Comparison of ENCODE assay signal across 12 mouse cellular contexts in genomic region chr15:86082551-86082961, GRCm38 (mm10). TPM values are rescaled to one million over a fixed set of nuclear protein-coding genes. Genes with fewer than 3 reads are reported as not detected.
A peak's percentile ranks its signal among the peaks of the same experiment; 100 is the strongest.
DNase-seq lines count a peak whose midpoint lies in the region; ATAC-seq lines count a peak whose summit lies in the region.
"Had no signal": no experiment of that assay in that cellular context is flagged by ENCODE, and none has a peak within 500 bp of the region (broad histone marks: within the 10 kb centered on the region; RNA-seq: fewer than 3 reads in every experiment).

No protein-coding gene starts in this region.

- H3K36me3 ChIP-seq in forebrain, embryonic 13.5 days (ENCODE audit: poor library complexity, severe bottlenecking), result peaks cover 4% of the 10 kb centered on the region; the same call in 1 of the 2 replicates
- H3K36me3 ChIP-seq in forebrain, embryonic 11.5 days (ENCODE audit: control insufficient read depth, insufficient read depth, low read length), result no peaks in the 10 kb centered on the region
- H3K36me3 ChIP-seq in kidney, embryonic 14.5 days (ENCODE audit: control insufficient read depth, insufficient read depth, low read length), result no peaks in the 10 kb centered on the region
- H3K36me3 ChIP-seq: limb, embryonic 15.5 days had no signal

- H3K27me3 ChIP-seq in forebrain, embryonic 13.5 days, result no peaks in the 10 kb centered on the region
- no peaks in the 10 kb centered on the region for H3K27me3 ChIP-seq in forebrain, embryonic 11.5 days (ENCODE audit: control insufficient read depth, insufficient read depth, low read length)
- no peaks in the 10 kb centered on the region for H3K27me3 ChIP-seq in kidney, embryonic 14.5 days (ENCODE audit: control insufficient read depth, insufficient read depth, low read length)
- H3K27me3 ChIP-seq: limb, embryonic 15.5 days had no signal

- intact Hi-C loops in heart, postnatal 10 days (cut with DNase I), result loop anchor here (2.0 kb wide), 1 partner anchor 28 kb away; no protein-coding TSS in a partner anchor

- WGBS in forebrain, embryonic 13.5 days, result 87% methylated on average over 11 of the region's 11 CpGs
- WGBS in forebrain, embryonic 11.5 days, result 92% methylated on average over 11 of the region's 11 CpGs
- whole genome bisulfite sequencing in kidney, embryonic 14.5 days, result 78% methylated on average over 11 of the region's 11 CpGs

- no peak for DNase-seq in forebrain, embryonic 11.5 days (ENCODE audit: low spot score)
- no peak for DNase-seq in kidney, postnatal 36 days
- peak; percentile 70 for DNase-seq in right cerebral cortex, adult 18-20 months
- no peak for DNase-seq in right cerebral cortex, postnatal 10 days (ENCODE audit: low spot score in 2 of 2)
- peak; percentile 38 to 55 for DNase-seq in heart, postnatal 10 days
- DNase-seq in yolk sac, embryonic 10.5 days (ENCODE audit: low spot score), result no peak

- no peaks in the 10 kb centered on the region for H3K9me3 ChIP-seq in forebrain, embryonic 13.5 days (replicated peaks)
- no peaks in the 10 kb centered on the region for H3K9me3 ChIP-seq in forebrain, embryonic 11.5 days (ENCODE audit: control insufficient read depth, low read length)
- no peaks in the 10 kb centered on the region for H3K9me3 ChIP-seq in kidney, embryonic 14.5 days (ENCODE audit: control insufficient read depth, low read length)
- H3K9me3 ChIP-seq: G1E; limb, embryonic 15.5 days had no signal

- ATAC-seq in forebrain, embryonic 13.5 days, result no peak
- no peak for ATAC-seq in forebrain, embryonic 11.5 days (replicated peaks; ENCODE audit: low FRiP score)
- no peak for ATAC-seq in kidney, embryonic 14.5 days (ENCODE audit: low FRiP score, low TSS enrichment)

- H3K27ac ChIP-seq in forebrain, embryonic 13.5 days, result no peak overlapping the region
- H3K27ac ChIP-seq in forebrain, embryonic 11.5 days (ENCODE audit: low read depth, low read length), result no peak overlapping the region
- 0 out of 2 replicates have a peak overlapping the region, but pooled peaks have one; percentile 37 for H3K27ac ChIP-seq in kidney, embryonic 14.5 days (ENCODE audit: low read depth, low read length)
- H3K27ac ChIP-seq: limb, embryonic 15.5 days; macrophage had no signal

- peaks cover 65% of the 10 kb centered on the region for H3K4me1 ChIP-seq in forebrain, embryonic 13.5 days
- peaks cover 30% of the 10 kb centered on the region for H3K4me1 ChIP-seq in forebrain, embryonic 11.5 days (replicated peaks; ENCODE audit: control insufficient read depth, insufficient read depth, low read length)
- peaks cover 76% of the 10 kb centered on the region for H3K4me1 ChIP-seq in kidney, embryonic 14.5 days (ENCODE audit: control insufficient read depth, insufficient read depth, low read length)

- no peak overlapping the region for H3K4me2 ChIP-seq in forebrain, embryonic 13.5 days
- H3K4me2 ChIP-seq in forebrain, embryonic 11.5 days (ENCODE audit: low read depth, low read length, severe bottlenecking), result no peak overlapping the region
- no peak overlapping the region for H3K4me2 ChIP-seq in kidney, embryonic 14.5 days (replicated peaks; ENCODE audit: low read depth, low read length)
- H3K4me2 ChIP-seq: limb, embryonic 15.5 days had no signal

- 0 out of 2 replicates have a peak overlapping the region, but pooled peaks have one; percentile 23 for H3K9ac ChIP-seq in forebrain, embryonic 13.5 days
- no peak overlapping the region for H3K9ac ChIP-seq in forebrain, embryonic 11.5 days (ENCODE audit: low read length)
- H3K9ac ChIP-seq in kidney, embryonic 14.5 days (ENCODE audit: low read depth, low read length), result 0 out of 2 replicates have a peak overlapping the region, but pooled peaks have one; percentile 8
- H3K9ac ChIP-seq: limb, embryonic 15.5 days had no signal

- no peak overlapping the region for H3K4me3 ChIP-seq in forebrain, embryonic 13.5 days
- no peak overlapping the region for H3K4me3 ChIP-seq in forebrain, embryonic 11.5 days (ENCODE audit: low read depth, low read length)
- no peak overlapping the region for H3K4me3 ChIP-seq in kidney, embryonic 14.5 days (ENCODE audit: low read length)
- H3K4me3 ChIP-seq: erythroblast, embryonic 14.5 days; limb, embryonic 15.5 days had no signal

RNA-seq across cellular contexts. Expression of gene Gramd4, which starts 25.1 kb away (rescaled TPM):
- 30.1 and 31.6 TPM in 2 replicates for polyA plus RNA-seq in forebrain, embryonic 13.5 days (2015; fragmentation: Nextera tagmentation; extraction: Ambion mirVana)
- 15.5 and 16.6 TPM in 2 replicates for polyA plus RNA-seq in forebrain, embryonic 11.5 days (2014; fragmentation: Nextera tagmentation; extraction: Ambion mirVana)
- 6.5 and 9.7 TPM in 2 replicates for polyA plus RNA-seq in kidney, embryonic 14.5 days (2014; fragmentation: Nextera tagmentation; extraction: Ambion mirVana)
- total RNA-seq in heart, postnatal 10 days (2021), result 10 to 100 TPM; 37.2 to 42.1 TPM

RNA-seq across cellular contexts. Expression of gene Celsr1, which starts 49.0 kb away (rescaled TPM):
- 6.6 and 7.1 TPM in 2 replicates for polyA plus RNA-seq in forebrain, embryonic 13.5 days (2015; fragmentation: Nextera tagmentation; extraction: Ambion mirVana)
- polyA plus RNA-seq in forebrain, embryonic 11.5 days (2014; fragmentation: Nextera tagmentation; extraction: Ambion mirVana), result 7.3 and 7.9 TPM in 2 replicates
- polyA plus RNA-seq in kidney, embryonic 14.5 days (2014; fragmentation: Nextera tagmentation; extraction: Ambion mirVana), result 6.8 and 8.8 TPM in 2 replicates
- total RNA-seq in heart, postnatal 10 days (2021), result 10 to 100 TPM; 15.1 to 17.1 TPM
- polyA plus RNA-seq: macrophage had no signal

Comparison
In these comparisons a context has a peak if more than half of its experiments do, and no peak if none do; other contexts are left out.
1. DNase-seq: peak in right cerebral cortex, adult 18-20 months (single experiment) and heart, postnatal 10 days (2 of 2); none in forebrain, embryonic 11.5 days (single experiment), kidney, postnatal 36 days (0 of 2), right cerebral cortex, postnatal 10 days (0 of 2) and yolk sac, embryonic 10.5 days (single experiment).